Mouse (Mus musculus) ES-E14 (cell line): Measurements from ENCODE around the gene Cadm1. TPM values are rescaled to one million over a fixed set of nuclear protein-coding genes. Genes with fewer than 3 reads are reported as not detected.

ENCODE experiments used
- DNase-seq: peaks from one replicate; pipeline ENCODE4 v3.0.0-alpha.2; 2013; ENCODE audit warnings: low read depth, low spot score
- H3K27ac ChIP-seq: 2 replicates; pipeline ENCODE4 v1.5.1; 2012; ENCODE audit warnings: low read depth, mild to moderate bottlenecking, low read length, moderate library complexity, mixed read lengths; ENCODE audit not compliant: poor library complexity, insufficient read depth, severe bottlenecking
- H3K36me3 ChIP-seq: 2 replicates; pipeline ENCODE4 v1.6.1; 2012; ENCODE audit warnings: mild to moderate bottlenecking, low read length, moderate library complexity, mixed read lengths; ENCODE audit not compliant: control insufficient read depth, poor library complexity, insufficient read depth, severe bottlenecking
- H3K4me1 ChIP-seq, 2 experiments: fragments of 150-350 bp in 1 of 2; sonication (generic) in 1 of 2; 2 replicates each; pipeline ENCODE4 v1.6.1; 2012; ENCODE audit warnings: low read length in 2 of 2, mild to moderate bottlenecking in 1 of 2, mixed read lengths in 1 of 2; ENCODE audit not compliant: control insufficient read depth in 2 of 2, insufficient read depth in 2 of 2, poor library complexity in 1 of 2
- H3K4me3 ChIP-seq, 2 experiments: fragments of 150-350 bp in 1 of 2; sonication (generic) in 1 of 2; 2 replicates each; pipeline ENCODE4 v1.5.1; 2012; ENCODE audit warnings: low read length in 2 of 2, low read depth in 1 of 2, mild to moderate bottlenecking in 1 of 2, mixed read lengths in 1 of 2; ENCODE audit not compliant: insufficient read depth in 1 of 2, poor library complexity in 1 of 2, severe bottlenecking in 1 of 2
- H3K9ac ChIP-seq: 2 replicates; pipeline ENCODE4 v1.6.1; 2012; ENCODE audit warnings: low read depth, mild to moderate bottlenecking, low read length, mixed read lengths; ENCODE audit not compliant: poor library complexity, insufficient read depth, severe bottlenecking
- H3K9me3 ChIP-seq: fragments of 150-350 bp; sonication (generic); 2 replicates; pipeline ENCODE4 v1.6.1; 2012; ENCODE audit warnings: low read depth, mild to moderate bottlenecking, low read length; ENCODE audit not compliant: control insufficient read depth, insufficient read depth
- CHD2 ChIP-seq: IDR thresholded peaks from 2 replicates; pipeline ENCODE4 v1.6.1; 2014; ENCODE audit warnings: mild to moderate bottlenecking, low read depth, low read length, inconsistent platforms
- HCFC1 ChIP-seq: IDR thresholded peaks from 2 replicates; pipeline ENCODE4 v1.6.1; 2012; ENCODE audit warnings: low read length, inconsistent platforms, borderline replicate concordance; ENCODE audit not compliant: insufficient read depth
- MAFK ChIP-seq: IDR thresholded peaks from 2 replicates; pipeline ENCODE4 v1.6.1; 2014; ENCODE audit warnings: mild to moderate bottlenecking, low read depth, low read length, inconsistent platforms; ENCODE audit not compliant: insufficient read depth
- ZC3H11A ChIP-seq: IDR thresholded peaks from 2 replicates; pipeline ENCODE4 v1.6.1; 2012; ENCODE audit warnings: low read depth, mild to moderate bottlenecking, inconsistent platforms, low read length, borderline replicate concordance
- ZNF384 ChIP-seq: IDR thresholded peaks from 2 replicates; pipeline ENCODE4 v1.6.1; 2012; ENCODE audit warnings: low read depth, low read length, inconsistent platforms
- in situ Hi-C, 2 experiments: fragments of 600-800 bp; cut with MboI; formaldehyde crosslinking; loops; one replicate each; pipeline ENCODE4 v1.15.1; 2025; ENCODE audit warnings: low sequenced_read_pairs in 2 of 2, inconsistent platforms in 1 of 2; ENCODE audit not compliant: unreplicated experiment in 2 of 2
- total RNA-seq: library from RNA; depleted of rRNA; stranded (reverse); fragments of 300-350 nt; gene quantifications from 2 replicates; pipeline ENCODE4 v1.2.3, GENCODE M21; 2012

The Cadm1 gene
- total RNA-seq, 1 experiment, result 78.7 TPM

DNA sequence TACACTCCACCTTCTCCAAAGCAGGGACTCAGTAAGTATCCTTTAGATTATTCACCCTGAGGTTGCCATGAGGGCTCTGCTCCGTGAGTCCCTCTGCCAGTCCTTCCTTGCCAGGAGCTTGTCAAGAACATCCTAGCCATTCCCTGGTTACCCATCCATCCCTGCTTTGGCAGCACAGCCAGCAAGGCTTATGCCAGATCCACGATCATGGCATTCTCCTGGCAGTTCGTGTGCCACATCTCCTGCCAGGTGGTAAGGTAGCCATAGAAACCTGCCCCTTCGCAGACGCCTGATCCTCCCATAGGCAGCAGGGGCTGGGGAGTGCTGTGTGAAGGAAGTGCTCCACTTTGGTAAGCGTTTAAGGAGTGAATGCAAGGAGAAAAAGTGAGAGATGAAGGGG, 313.4 kb downstream of the Cadm1 start:
- DNase-seq, result no peak
- H3K4me3 ChIP-seq, result no peak overlapping the region
- no peaks in the 10 kb centered on the region for H3K9me3 ChIP-seq
- in situ Hi-C loops, result no loop called here
- TF ChIP-seq ZC3H11A (no peak), MAFK (no peak)
- H3K4me1 ChIP-seq, result peaks cover 3 to 6% of the 10 kb centered on the region in 2 experiments; a peak in 3 of 4 replicates
- no peaks in the 10 kb centered on the region; the same call in 1 of the 2 replicates for H3K36me3 ChIP-seq
- no peak overlapping the region for H3K27ac ChIP-seq
- no peak overlapping the region for H3K9ac ChIP-seq

DNA sequence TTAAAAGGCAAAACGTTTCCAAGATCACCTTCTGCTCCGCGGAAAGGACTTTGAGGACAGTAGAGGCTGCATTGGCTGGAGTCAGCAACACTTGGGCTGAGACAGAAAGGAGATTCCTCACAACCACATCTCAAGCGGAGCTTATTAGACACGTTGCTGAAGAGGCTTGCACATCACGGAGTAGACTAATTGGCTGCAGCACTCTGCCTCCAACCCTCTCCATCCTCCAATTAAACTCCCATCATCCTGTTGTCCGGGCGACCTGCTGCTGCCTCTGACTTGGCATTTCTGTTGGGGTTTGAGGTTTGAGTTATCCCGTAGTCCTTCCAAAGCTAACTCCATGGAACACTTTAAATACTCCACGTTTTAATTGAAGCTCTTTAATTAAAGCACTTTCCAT, 316.3 kb downstream of the Cadm1 start:
- TF ChIP-seq MAFK (no peak), HCFC1 (no peak), CHD2 (no peak), ZNF384 (no peak), ZC3H11A (no peak)
- no peak for DNase-seq
- Histone ChIP-seq H3K9me3 (no peaks in the 10 kb centered on the region), H3K4me1 (peaks cover 0 to 9% of the 10 kb centered on the region in 2 experiments; a peak in 2 of 4 replicates), H3K27ac (no peak overlapping the region), H3K36me3 (peaks cover 2% of the 10 kb centered on the region; the same call in 1 of the 2 replicates), H3K4me3 (no peak overlapping the region), H3K9ac (no peak overlapping the region)
- in situ Hi-C loops, result no loop called here

DNA sequence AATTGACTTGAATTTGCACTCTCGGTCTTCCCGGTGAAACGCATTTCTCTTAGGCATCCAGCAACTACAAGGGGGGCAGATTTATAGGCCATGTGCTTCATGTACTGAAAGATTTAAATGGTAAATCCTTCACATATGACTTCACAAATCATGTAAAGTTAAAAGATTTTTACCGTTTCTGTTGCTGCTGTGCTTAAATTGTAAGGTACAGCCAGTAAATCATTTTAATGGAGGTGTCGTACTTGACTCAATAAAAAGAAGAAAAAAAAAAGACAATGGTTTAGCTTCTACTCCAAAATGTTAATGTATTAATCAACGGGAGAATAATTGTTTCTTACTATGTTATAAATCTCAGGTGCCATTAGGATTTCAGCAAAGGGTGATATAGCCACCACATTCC, 317.0 kb downstream of the Cadm1 start:
- TF ChIP-seq ZC3H11A (no peak), ZNF384 (no peak), HCFC1 (no peak), MAFK (no peak), CHD2 (no peak)
- no peaks in the 10 kb centered on the region for H3K9me3 ChIP-seq
- no peak for DNase-seq
- peaks cover 2% of the 10 kb centered on the region; the same call in 1 of the 2 replicates for H3K36me3 ChIP-seq
- no peak overlapping the region for H3K4me3 ChIP-seq
- H3K27ac ChIP-seq, result no peak overlapping the region
- peaks cover 0 to 12% of the 10 kb centered on the region in 2 experiments; a peak in 2 of 4 replicates for H3K4me1 ChIP-seq
- in situ Hi-C loops, result no loop called here
- no peak overlapping the region for H3K9ac ChIP-seq

GRCm38 (mm10) chr9:47847797-47848196, 317.8 kb downstream of the Cadm1 start:
- peak overlapping the region in 1 of 2 experiments; percentile 4; a peak in 1 of 4 replicates for H3K4me3 ChIP-seq
- H3K4me1 ChIP-seq, result peaks cover 0 to 12% of the 10 kb centered on the region in 2 experiments; a peak in 2 of 4 replicates
- no peak overlapping the region for H3K27ac ChIP-seq
- TF ChIP-seq MAFK (no peak), ZC3H11A (no peak), CHD2 (no peak), ZNF384 (no peak), HCFC1 (no peak)
- in situ Hi-C loops, result no loop called here
- DNase-seq, result no peak
- H3K36me3 ChIP-seq, result peaks cover 2% of the 10 kb centered on the region; the same call in 1 of the 2 replicates
- peak overlapping the region; percentile 41; the same call in 1 of the 2 replicates for H3K9ac ChIP-seq
- H3K9me3 ChIP-seq, result no peaks in the 10 kb centered on the region

DNA sequence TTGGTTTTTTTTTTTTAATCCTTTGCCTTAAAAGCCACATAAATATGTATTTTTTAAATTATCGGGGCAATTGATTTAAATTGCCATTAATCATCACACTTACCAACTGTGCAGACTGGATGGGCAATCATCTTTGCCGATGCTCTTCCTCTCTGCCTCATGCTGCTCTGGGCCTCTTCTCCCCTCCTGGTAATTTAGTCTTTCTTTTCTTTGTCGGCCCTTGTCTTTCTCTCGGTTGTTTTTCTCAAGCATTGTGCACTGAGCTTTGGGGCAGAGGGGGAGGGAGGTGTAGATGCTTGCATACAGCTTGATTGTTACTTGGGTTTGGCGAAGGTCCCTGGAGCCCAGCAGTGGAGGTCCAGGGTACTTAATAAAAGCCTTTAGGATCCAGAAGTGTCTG, 318.8 kb downstream of the Cadm1 start:
- no peak for DNase-seq
- Histone ChIP-seq H3K4me3 (no peak overlapping the region), H3K36me3 (peaks cover 3% of the 10 kb centered on the region; the same call in 1 of the 2 replicates), H3K9ac (no peak overlapping the region), H3K4me1 (peaks cover 0 to 12% of the 10 kb centered on the region in 2 experiments; a peak in 2 of 4 replicates), H3K9me3 (no peaks in the 10 kb centered on the region), H3K27ac (no peak overlapping the region)
- TF ChIP-seq ZC3H11A (no peak), MAFK (no peak), CHD2 (no peak), HCFC1 (no peak), ZNF384 (no peak)
- in situ Hi-C loops, result no loop called here
